Mouse (Mus musculus): Measurements from ENCODE around the gene Gm8909. TPM values are rescaled to one million over a fixed set of nuclear protein-coding genes. Genes with fewer than 3 reads are reported as not detected.
"Not testable (repeated sequence)": the region's sequence is repeated elsewhere in the genome, so short reads cannot be mapped to it uniquely, and the experiment has no call there.

Gene Gm8909
- polyA plus RNA-seq, 1 experiment from 2014 or later: not detected

DNA sequence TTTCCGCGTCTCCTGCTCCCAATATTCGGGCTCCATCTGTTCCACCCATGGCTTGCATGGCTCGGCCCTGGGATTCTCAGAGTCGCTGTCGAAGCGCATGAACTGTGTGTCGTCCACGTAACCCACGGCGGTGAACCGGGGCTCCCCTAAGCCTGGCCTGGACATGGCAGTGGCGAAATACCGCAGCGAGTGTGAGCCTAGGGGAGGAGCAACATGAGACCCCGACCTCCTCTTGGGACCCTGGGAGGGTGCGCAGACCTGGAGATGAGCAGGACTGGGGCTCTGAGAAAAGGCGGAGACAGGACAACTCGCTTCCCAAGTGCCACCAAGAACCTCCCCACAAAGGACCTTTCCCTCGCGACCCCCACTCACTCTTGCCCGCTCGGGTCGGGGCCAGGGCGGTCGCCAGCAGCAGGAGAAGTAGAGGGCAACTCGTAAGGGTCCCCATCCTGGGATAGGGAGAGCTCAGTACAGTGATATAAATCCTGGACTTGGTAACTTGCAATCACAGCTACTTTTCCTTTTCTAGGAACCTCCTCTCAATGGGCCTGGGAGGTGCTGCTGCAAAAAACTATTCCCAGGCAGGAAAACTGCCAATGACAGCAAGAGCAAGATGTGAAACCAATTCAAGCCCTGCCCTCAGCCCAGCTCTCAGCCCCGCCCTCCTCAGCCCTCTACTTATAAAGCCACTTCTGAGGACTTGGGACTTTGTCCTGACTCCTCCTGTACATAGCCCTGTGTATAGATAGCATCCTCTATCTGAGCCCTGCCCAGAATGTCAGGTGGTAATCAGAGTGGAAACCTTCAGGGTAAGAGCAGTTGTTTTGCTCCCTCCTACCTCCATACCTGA, 39.1 kb downstream of the Gm8909 start, which contains the start of gene Gm7030:
TSS of gene Gm7030 (minus strand) at position 458 of the 850 bp plus-strand sequence.
- not testable (repeated sequence) for H3K36me3 ChIP-seq (ENCODE audit: control insufficient read depth, insufficient read depth, low read length); H3K9me3 ChIP-seq (ENCODE audit: control insufficient read depth, low read length); H3K27me3 ChIP-seq (ENCODE audit: control insufficient read depth, insufficient read depth, low read length); H3K4me2 ChIP-seq (ENCODE audit: low read depth); H3K4me3 ChIP-seq (ENCODE audit: low read depth, low read length); H3K27ac ChIP-seq (ENCODE audit: low read depth, low read length); H3K4me1 ChIP-seq (ENCODE audit: control insufficient read depth, insufficient read depth, low read length); ATAC-seq (ENCODE audit: insufficient read depth, low FRiP score, low TSS enrichment); DNase-seq (ENCODE audit: low spot score); H3K9ac ChIP-seq (ENCODE audit: low read length)
- 20% methylated on average over 24 of the region's 28 CpGs for WGBS

DNA sequence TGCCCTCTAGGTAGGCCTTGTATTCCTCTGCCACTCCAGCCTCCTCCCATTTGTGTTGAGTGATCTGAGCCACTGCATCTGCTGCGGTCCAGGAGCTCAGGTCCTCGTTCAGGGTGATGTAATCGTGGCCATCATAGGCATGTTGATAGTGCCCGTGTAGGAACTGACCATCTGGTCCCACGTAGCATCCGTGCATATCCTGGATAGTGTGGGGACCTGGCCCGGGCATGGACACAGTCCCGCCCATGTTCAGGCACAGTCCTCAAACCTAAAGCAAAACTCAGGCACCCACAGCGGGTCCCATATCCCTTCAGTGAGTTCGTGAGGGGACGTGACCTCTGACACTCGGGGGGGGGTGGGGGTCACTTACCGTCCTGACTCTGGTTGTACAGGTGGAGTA, 39.8 kb downstream of the Gm8909 start:
- WGBS: 62% methylated on average over 10 of the region's 13 CpGs
- H3K4me3 ChIP-seq (ENCODE audit: low read depth, low read length); H3K9ac ChIP-seq (ENCODE audit: low read length); H3K4me1 ChIP-seq (ENCODE audit: control insufficient read depth, insufficient read depth, low read length); H3K27me3 ChIP-seq (ENCODE audit: control insufficient read depth, insufficient read depth, low read length); DNase-seq (ENCODE audit: low spot score); H3K4me2 ChIP-seq (ENCODE audit: low read depth); H3K9me3 ChIP-seq (ENCODE audit: control insufficient read depth, low read length); H3K27ac ChIP-seq (ENCODE audit: low read depth, low read length); H3K36me3 ChIP-seq (ENCODE audit: control insufficient read depth, insufficient read depth, low read length); ATAC-seq (ENCODE audit: insufficient read depth, low FRiP score, low TSS enrichment): not testable (repeated sequence)

DNA sequence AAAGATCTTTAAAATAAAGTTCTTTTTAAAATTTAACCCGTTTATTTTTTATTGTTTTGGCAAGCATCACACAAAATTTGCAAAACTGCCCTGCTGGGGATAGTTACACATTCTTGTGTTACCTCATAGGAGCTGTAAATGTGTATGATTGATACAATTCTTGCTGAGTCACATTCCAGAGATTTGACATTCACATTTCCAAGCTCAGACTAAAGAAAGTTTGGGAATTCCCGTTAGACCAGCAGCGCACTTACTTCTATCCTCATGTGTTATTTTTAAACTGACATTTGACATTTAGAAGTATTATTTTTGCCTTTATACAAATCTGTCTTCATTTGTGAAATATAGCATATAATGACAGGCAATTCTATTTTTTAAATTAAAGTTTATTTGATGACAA, 44.2 kb downstream of the Gm8909 start:
- not testable (repeated sequence) for DNase-seq (ENCODE audit: low spot score); H3K9me3 ChIP-seq (ENCODE audit: control insufficient read depth, low read length); H3K36me3 ChIP-seq (ENCODE audit: control insufficient read depth, insufficient read depth, low read length); H3K9ac ChIP-seq (ENCODE audit: low read length); ATAC-seq (ENCODE audit: insufficient read depth, low FRiP score, low TSS enrichment); H3K27ac ChIP-seq (ENCODE audit: low read depth, low read length); H3K4me1 ChIP-seq (ENCODE audit: control insufficient read depth, insufficient read depth, low read length); H3K4me2 ChIP-seq (ENCODE audit: low read depth); H3K4me3 ChIP-seq (ENCODE audit: low read depth, low read length)
- WGBS: 76% methylated on average over 3 of the region's 3 CpGs
- peaks cover 10% of the 10 kb centered on the region; the same call in 1 of the 2 replicates for H3K27me3 ChIP-seq (ENCODE audit: control insufficient read depth, insufficient read depth, low read length)

- not testable (repeated sequence) for DNase-seq (ENCODE audit: low spot score); H3K4me3 ChIP-seq (ENCODE audit: low read depth, low read length)
- WGBS: 9% methylated on average over 8 of the region's 8 CpGs
Measured at GRCm38 (mm10) chr17:36121352-36122020, 46.9 kb downstream of the Gm8909 start, which contains the start of gene Gm19684. Gm19684 (plus strand) TSS chr17:36121678.

DNA sequence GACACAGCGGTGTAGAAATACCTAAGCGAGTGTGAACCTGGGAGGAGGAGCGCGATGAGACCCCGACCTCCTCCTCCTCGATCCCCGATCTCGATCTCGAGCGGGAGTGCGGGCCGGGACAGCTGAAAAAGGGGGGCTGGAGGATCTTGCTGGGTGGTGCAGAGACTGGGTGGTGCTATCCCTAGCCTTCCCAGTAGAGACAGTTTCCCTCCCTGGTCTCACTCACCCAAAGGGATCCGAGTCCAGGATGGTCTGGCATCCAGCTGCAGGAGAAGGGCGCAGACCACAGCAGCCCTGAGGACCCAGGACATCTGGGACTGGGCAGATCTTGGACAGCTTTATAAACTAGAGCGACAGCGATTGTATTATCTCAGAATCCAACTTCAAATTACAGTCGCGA, 47.5 kb downstream of the Gm8909 start:
- DNase-seq (ENCODE audit: low spot score); H3K4me2 ChIP-seq (ENCODE audit: low read depth); H3K36me3 ChIP-seq (ENCODE audit: control insufficient read depth, insufficient read depth, low read length); ATAC-seq (ENCODE audit: insufficient read depth, low FRiP score, low TSS enrichment); H3K4me1 ChIP-seq (ENCODE audit: control insufficient read depth, insufficient read depth, low read length); H3K27ac ChIP-seq (ENCODE audit: low read depth, low read length); H3K9ac ChIP-seq (ENCODE audit: low read length); H3K4me3 ChIP-seq (ENCODE audit: low read depth, low read length); H3K9me3 ChIP-seq (ENCODE audit: control insufficient read depth, low read length): not testable (repeated sequence)
- peaks cover 10% of the 10 kb centered on the region; the same call in 1 of the 2 replicates for H3K27me3 ChIP-seq (ENCODE audit: control insufficient read depth, insufficient read depth, low read length)
- 17% methylated on average over 18 of the region's 18 CpGs for WGBS

More at GRCm38 (mm10) chr17:36121352-36122020, 46.9 kb downstream of the Gm8909 start, which contains the start of gene Gm19684:
- not testable (repeated sequence) for H3K27ac ChIP-seq (ENCODE audit: low read depth, low read length); H3K36me3 ChIP-seq (ENCODE audit: control insufficient read depth, insufficient read depth, low read length); ATAC-seq (ENCODE audit: insufficient read depth, low FRiP score, low TSS enrichment); H3K4me1 ChIP-seq (ENCODE audit: control insufficient read depth, insufficient read depth, low read length); H3K9ac ChIP-seq (ENCODE audit: low read length); H3K9me3 ChIP-seq (ENCODE audit: control insufficient read depth, low read length); H3K4me2 ChIP-seq (ENCODE audit: low read depth)
- peaks cover 10% of the 10 kb centered on the region; the same call in 1 of the 2 replicates for H3K27me3 ChIP-seq (ENCODE audit: control insufficient read depth, insufficient read depth, low read length)

DNA sequence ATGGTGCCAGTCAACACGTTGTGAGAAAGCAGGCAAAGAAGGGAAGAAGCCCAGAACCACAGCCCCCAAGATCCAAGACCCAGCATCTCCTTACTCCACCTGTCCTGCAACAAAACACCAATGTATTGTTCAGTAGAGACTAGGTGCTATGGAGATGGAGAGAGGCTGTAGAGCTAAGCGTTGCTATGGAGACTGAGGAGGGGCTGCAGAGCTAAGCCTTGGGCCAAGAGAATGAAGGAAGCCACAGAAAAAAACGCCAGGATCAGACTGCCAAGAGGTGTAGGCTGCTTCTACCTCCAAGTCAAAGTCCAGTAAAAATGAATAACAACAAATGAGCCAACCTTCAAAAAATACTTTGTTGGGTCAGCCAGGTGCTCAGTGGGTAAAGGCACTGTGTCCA, 51.8 kb downstream of the Gm8909 start:
- not testable (repeated sequence) for H3K9me3 ChIP-seq (ENCODE audit: control insufficient read depth, low read length); H3K4me3 ChIP-seq (ENCODE audit: low read depth, low read length); H3K36me3 ChIP-seq (ENCODE audit: control insufficient read depth, insufficient read depth, low read length); ATAC-seq (ENCODE audit: insufficient read depth, low FRiP score, low TSS enrichment); H3K4me1 ChIP-seq (ENCODE audit: control insufficient read depth, insufficient read depth, low read length); H3K9ac ChIP-seq (ENCODE audit: low read length); H3K27me3 ChIP-seq (ENCODE audit: control insufficient read depth, insufficient read depth, low read length); H3K27ac ChIP-seq (ENCODE audit: low read depth, low read length); DNase-seq (ENCODE audit: low spot score); H3K4me2 ChIP-seq (ENCODE audit: low read depth)
- WGBS: 25% methylated on average over 3 of the region's 3 CpGs

Other genes with a start within 250 kb of the Gm8909 start
- 103 and 113 TPM in 2 replicates for gene Abcf1, start 198.8 kb downstream of the Gm8909 start, polyA plus RNA-seq (2014; fragmentation: Nextera tagmentation; extraction: Ambion mirVana)
- 35.7 and 36.5 TPM in 2 replicates for gene Gnl1, start 188.7 kb downstream of the Gm8909 start, polyA plus RNA-seq (2014; fragmentation: Nextera tagmentation; extraction: Ambion mirVana)
- 39.3 and 44.4 TPM in 2 replicates for gene Prr3, start 188.3 kb downstream of the Gm8909 start, polyA plus RNA-seq (2014; fragmentation: Nextera tagmentation; extraction: Ambion mirVana)
- 3.5 and 3.6 TPM in 2 replicates for gene H2-T24, start 148.0 kb downstream of the Gm8909 start, polyA plus RNA-seq (2014; fragmentation: Nextera tagmentation; extraction: Ambion mirVana)
- gene H2-T23, start 135.7 kb downstream of the Gm8909 start, polyA plus RNA-seq (2014; fragmentation: Nextera tagmentation; extraction: Ambion mirVana): 2.7 and 3.0 TPM in 2 replicates
- gene H2-T22, start 125.8 kb downstream of the Gm8909 start, polyA plus RNA-seq (2014; fragmentation: Nextera tagmentation; extraction: Ambion mirVana): 9.2 and 10.2 TPM in 2 replicates
- not detected in 2 replicates for gene Gm6034, start 125.6 kb downstream of the Gm8909 start, polyA plus RNA-seq (2014; fragmentation: Nextera tagmentation; extraction: Ambion mirVana)
- gene Gm11127, start 110.2 kb downstream of the Gm8909 start, polyA plus RNA-seq (2014; fragmentation: Nextera tagmentation; extraction: Ambion mirVana): not detected in 2 replicates
- gene Gm19684, start 46.9 kb downstream of the Gm8909 start, polyA plus RNA-seq (2014; fragmentation: Nextera tagmentation; extraction: Ambion mirVana): not detected in 2 replicates
- not detected in 2 replicates for gene Gm7030, start 39.1 kb downstream of the Gm8909 start, polyA plus RNA-seq (2014; fragmentation: Nextera tagmentation; extraction: Ambion mirVana)
- not detected in 2 replicates for gene H2-T3, start 21.8 kb upstream of the Gm8909 start, polyA plus RNA-seq (2014; fragmentation: Nextera tagmentation; extraction: Ambion mirVana)
- 86.5 and 87.2 TPM in 2 replicates for gene Rpp21, start 89.5 kb upstream of the Gm8909 start, polyA plus RNA-seq (2014; fragmentation: Nextera tagmentation; extraction: Ambion mirVana)
- 18.0 and 19.8 TPM in 2 replicates for gene Trim39, start 103.7 kb upstream of the Gm8909 start, polyA plus RNA-seq (2014; fragmentation: Nextera tagmentation; extraction: Ambion mirVana)
- not detected in 2 replicates for gene H2-M10.2, start 118.0 kb upstream of the Gm8909 start, polyA plus RNA-seq (2014; fragmentation: Nextera tagmentation; extraction: Ambion mirVana)
- gene H2-M10.1, start 157.6 kb upstream of the Gm8909 start, polyA plus RNA-seq (2014; fragmentation: Nextera tagmentation; extraction: Ambion mirVana): not detected in 2 replicates
- not detected in 2 replicates for gene H2-M10.3, start 199.9 kb upstream of the Gm8909 start, polyA plus RNA-seq (2014; fragmentation: Nextera tagmentation; extraction: Ambion mirVana)

Measured in neural tube, embryonic 11.5 days (tissue).